ENCODE assay signal across 35 mouse cellular contexts in the genomic region with DNA sequence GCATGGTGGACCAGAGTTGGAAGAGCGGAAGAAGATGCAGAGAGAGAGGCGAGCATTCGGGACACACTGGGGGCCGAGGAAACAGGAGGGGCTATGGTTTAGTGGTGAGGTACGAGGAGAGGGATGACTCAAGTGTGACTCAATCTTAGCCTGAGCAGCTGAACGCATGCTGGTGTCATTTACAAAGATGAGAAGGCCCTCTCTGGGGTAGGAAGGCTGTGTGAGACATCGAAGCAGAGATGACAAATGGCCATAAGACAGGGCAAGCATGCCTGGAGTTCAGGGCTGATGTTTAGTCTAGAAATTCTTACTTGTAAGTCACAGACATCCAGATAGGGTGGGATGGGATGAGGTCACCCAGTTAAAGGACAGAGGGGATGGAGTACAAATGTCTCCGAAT. TPM values are rescaled to one million over a fixed set of nuclear protein-coding genes. Genes with fewer than 3 reads are reported as not detected.
DNase-seq lines count a peak whose midpoint lies in the region; ATAC-seq lines count a peak whose summit lies in the region.
"Had no signal": no experiment of that assay in that cellular context is flagged by ENCODE, and none has a peak within 500 bp of the region (broad histone marks: within the 10 kb centered on the region; RNA-seq: fewer than 3 reads in every experiment).

No protein-coding gene starts in this region.

- DNase-seq in adrenal gland, adult (ENCODE audit: inconsistent age in 2 of 2, low spot score in 1 of 2), result peak; percentile 69 to 77
- DNase-seq in adrenal gland, postnatal 4 days (ENCODE audit: low spot score in 2 of 2), result no peak
- DNase-seq in lung, postnatal 36 days, result no peak
- peak; percentile 35 for DNase-seq in CD4-positive helper T cell, adult 2 months (ENCODE audit: low read depth, low spot score)
- no peak for DNase-seq in ovary, postnatal 36 days (ENCODE audit: low spot score)
- DNase-seq: cerebellum, adult 11 months; cerebellum, postnatal 10 days; heart, postnatal 4 days; kidney, adult 9 months; kidney, postnatal 25 days; layer of hippocampus, postnatal 36 days; lung, adult 2 months; retina, postnatal 1 day; right cerebral cortex, postnatal 25 days; spleen, adult 18-20 months; thymus, postnatal 25 days had no signal

- H3K9me3 ChIP-seq in lung, embryonic 15.5 days, result no peaks in the 10 kb centered on the region
- H3K9me3 ChIP-seq: embryonic facial prominence, embryonic 10.5 days; heart, embryonic 15.5 days; limb, embryonic 12.5 days; liver, embryonic 12.5 days; midbrain, embryonic 12.5 days had no signal

- no peak overlapping the region for H3K4me3 ChIP-seq in lung, embryonic 15.5 days
- H3K4me3 ChIP-seq: embryonic facial prominence, embryonic 10.5 days; forebrain, embryonic 12.5 days; heart, embryonic 15.5 days; limb, embryonic 12.5 days; liver, embryonic 12.5 days; midbrain, embryonic 12.5 days had no signal

- H3K4me1 ChIP-seq in lung, embryonic 15.5 days, result peaks cover 21% of the 10 kb centered on the region

- no peak overlapping the region for H3K4me2 ChIP-seq in lung, embryonic 15.5 days
- H3K4me2 ChIP-seq: forebrain, embryonic 12.5 days; heart, embryonic 15.5 days; limb, embryonic 12.5 days; liver, embryonic 12.5 days; midbrain, embryonic 12.5 days had no signal

- 54% methylated on average over 8 of the region's 8 CpGs for WGBS in lung, embryonic 15.5 days

- no peaks in the 10 kb centered on the region for H3K27me3 ChIP-seq in lung, embryonic 15.5 days
- H3K27me3 ChIP-seq: forebrain, embryonic 12.5 days; heart, embryonic 15.5 days; limb, embryonic 12.5 days; liver, embryonic 12.5 days; midbrain, embryonic 12.5 days had no signal

- H3K27ac ChIP-seq in lung, embryonic 15.5 days, result no peak overlapping the region
- H3K27ac ChIP-seq: embryonic facial prominence, embryonic 10.5 days; forebrain, embryonic 12.5 days; heart, embryonic 15.5 days; limb, embryonic 12.5 days; liver, embryonic 12.5 days; midbrain, embryonic 12.5 days had no signal

- ATAC-seq in lung, embryonic 15.5 days (ENCODE audit: borderline replicate concordance, extremely low read depth, low FRiP score, low TSS enrichment), result peak; percentile 53; the same call in 1 of the 2 replicates
- 0 out of 2 replicates have a peak, but pooled peaks have one; percentile 43 for ATAC-seq in erythroblast, adult 5-6 weeks (replicated peaks; ENCODE audit: low FRiP score, poor library complexity, severe bottlenecking)
- no peak for ATAC-seq in erythroid progenitor cell, adult 5-6 weeks (replicated peaks; ENCODE audit: low FRiP score, poor library complexity, severe bottlenecking)
- ATAC-seq: hindbrain, embryonic 16.5 days; intestine, embryonic 16.5 days; liver, embryonic 12.5 days had no signal

- H3K9ac ChIP-seq in lung, embryonic 15.5 days, result no peak overlapping the region
- H3K9ac ChIP-seq: forebrain, embryonic 12.5 days; heart, embryonic 15.5 days; limb, embryonic 12.5 days; liver, embryonic 12.5 days; midbrain, embryonic 12.5 days had no signal

- H3K36me3 ChIP-seq in lung, embryonic 15.5 days, result no peaks in the 10 kb centered on the region
- H3K36me3 ChIP-seq: embryonic facial prominence, embryonic 10.5 days; forebrain, embryonic 12.5 days; heart, embryonic 15.5 days; limb, embryonic 12.5 days; liver, embryonic 12.5 days; midbrain, embryonic 12.5 days had no signal

RNA-seq across cellular contexts. Expression of gene Smndc1, which starts 18.0 kb away (rescaled TPM):
- 10 to 100 TPM; 49.1 to 52.1 TPM for total RNA-seq in adrenal gland, postnatal 4 days (2021)
- 38.5 and 41.8 TPM in 2 replicates for polyA plus RNA-seq in lung, embryonic 15.5 days (2015; fragmentation: Nextera tagmentation; extraction: Ambion mirVana)
- total RNA-seq in erythroblast, adult 5-6 weeks (2015; ENCODE audit: low replicate concordance), result 17.5 and 29.0 TPM in 2 replicates
- total RNA-seq in erythroblast, adult 5-6 weeks (2017; ENCODE audit: low replicate concordance), result 17.3 and 18.9 TPM in 2 replicates
- 43.6 and 54.9 TPM in 2 replicates for total RNA-seq in erythroid progenitor cell, adult 5-6 weeks (2015; ENCODE audit: low replicate concordance)
- 31.5 and 32.0 TPM in 2 replicates for total RNA-seq in erythroid progenitor cell, adult 5-6 weeks (2017; ENCODE audit: low replicate concordance)

RNA-seq across cellular contexts. Expression of gene Gm10197, which starts 36.8 kb away (rescaled TPM):
- total RNA-seq in adrenal gland, postnatal 4 days (2021), result not detected
- polyA plus RNA-seq in lung, embryonic 15.5 days (2015; fragmentation: Nextera tagmentation; extraction: Ambion mirVana), result 4.1 TPM in 1 of 2 replicates, not detected in the other
- total RNA-seq in erythroblast, adult 5-6 weeks (2015; ENCODE audit: low replicate concordance), result not detected in 2 replicates
- not detected in 2 replicates for total RNA-seq in erythroblast, adult 5-6 weeks (2017; ENCODE audit: low replicate concordance)
- not detected in 2 replicates for total RNA-seq in erythroid progenitor cell, adult 5-6 weeks (2015; ENCODE audit: low replicate concordance)
- not detected in 2 replicates for total RNA-seq in erythroid progenitor cell, adult 5-6 weeks (2017; ENCODE audit: low replicate concordance)
- total RNA-seq: gastrocnemius, adult 18-20 months; gastrocnemius, postnatal 4 days; heart, adult 8-10 months; heart, postnatal 4 days; layer of hippocampus, adult 8-10 months; layer of hippocampus, postnatal 36 days; left cerebral cortex, postnatal 14 days; megakaryocyte, adult 5-6 weeks; neutrophil, adult 5-6 weeks had no signal
- polyA plus RNA-seq: cortical plate, adult 2 months; heart, embryonic 15.5 days; hindbrain, embryonic 16.5 days; intestine, embryonic 16.5 days; limb, embryonic 12.5 days; liver, embryonic 12.5 days; lung, adult 2 months; midbrain, embryonic 12.5 days had no signal

Comparison
In these comparisons a context has a peak if more than half of its experiments do, and no peak if none do; other contexts are left out.
1. DNase-seq: peak in adrenal gland, adult (2 of 2) and CD4-positive helper T cell, adult 2 months (single experiment); none in adrenal gland, postnatal 4 days (0 of 2), lung, postnatal 36 days (single experiment) and ovary, postnatal 36 days (single experiment).